Mouse (Mus musculus): ENCODE results near the gene Gm21987. TPM values are rescaled to one million over a fixed set of nuclear protein-coding genes. Genes with fewer than 3 reads are reported as not detected.

Gm21987 gene
- total and polyA plus RNA-seq, 2 experiments from 2014 or later: 6.2 TPM; not detected in 1

DNA sequence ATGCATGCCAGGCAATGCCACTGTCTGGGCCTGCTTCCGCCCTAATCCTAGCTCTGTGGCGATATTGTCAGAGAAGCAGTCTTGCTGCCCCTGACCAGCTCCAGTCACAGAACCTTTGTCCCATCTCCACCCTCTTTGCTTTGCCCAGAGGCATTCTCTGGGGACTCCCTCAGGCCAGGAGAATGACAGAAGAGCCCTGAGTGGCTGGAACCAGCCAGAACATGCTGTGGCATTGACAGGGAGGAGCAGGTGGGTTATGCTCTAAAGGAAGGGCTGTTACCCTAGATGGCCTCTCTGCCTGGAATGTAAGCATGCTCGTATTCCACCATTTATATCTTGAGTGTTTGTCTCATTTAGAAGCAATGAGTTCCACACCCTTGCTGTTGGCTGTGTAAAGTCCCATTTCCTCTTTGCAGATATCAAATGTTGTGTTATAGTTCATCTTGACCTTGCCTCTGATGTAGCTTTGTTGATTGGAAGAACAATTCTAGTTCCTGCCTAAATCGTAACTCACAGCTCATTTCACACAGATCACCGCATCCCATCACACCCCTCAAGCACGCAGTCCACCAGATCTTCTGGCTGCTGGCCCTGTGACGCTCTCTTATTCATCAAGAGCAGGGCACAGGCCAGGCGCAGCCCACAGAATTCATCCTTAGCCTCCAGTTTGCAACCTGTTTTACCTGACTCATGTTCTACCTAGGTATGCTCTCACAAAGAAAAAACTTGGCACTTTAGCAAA, 24.0 kb downstream of the Gm21987 start:
- H3K9ac ChIP-seq (replicated peaks; ENCODE audit: low read depth, low read length): no peak overlapping the region
- no peak for TF ChIP-seq EP300 (IDR thresholded peaks at IDR 0.05; ENCODE audit: low read depth)
- TF ChIP-seq CTCF (IDR thresholded peaks at IDR 0.05; ENCODE audit: low read depth): no peak
- DNase-seq (ENCODE audit: low spot score) (no peak), ATAC-seq (ENCODE audit: insufficient read depth, low read depth) (peak; percentile 45)
- H3K4me1 ChIP-seq (ENCODE audit: control insufficient read depth, insufficient read depth): peaks cover 34% of the 10 kb centered on the region
- peak overlapping the region; percentile 57 for H3K27ac ChIP-seq (ENCODE audit: low read depth)
- peak overlapping the region; percentile 54; the same call in 1 of the 2 replicates for H3K4me2 ChIP-seq (ENCODE audit: low read depth, low read length)
- no peaks in the 10 kb centered on the region for H3K9me3 ChIP-seq (replicated peaks; ENCODE audit: control insufficient read depth, low read length)
- 34% methylated on average over 8 of the region's 8 CpGs for WGBS
- no peaks in the 10 kb centered on the region for H3K27me3 ChIP-seq (ENCODE audit: control insufficient read depth, insufficient read depth, low read length)
- H3K4me3 ChIP-seq (ENCODE audit: low read depth, low read length): no peak overlapping the region
- peaks cover 63% of the 10 kb centered on the region for H3K36me3 ChIP-seq (replicated peaks; ENCODE audit: control insufficient read depth, insufficient read depth, low read length)

DNA sequence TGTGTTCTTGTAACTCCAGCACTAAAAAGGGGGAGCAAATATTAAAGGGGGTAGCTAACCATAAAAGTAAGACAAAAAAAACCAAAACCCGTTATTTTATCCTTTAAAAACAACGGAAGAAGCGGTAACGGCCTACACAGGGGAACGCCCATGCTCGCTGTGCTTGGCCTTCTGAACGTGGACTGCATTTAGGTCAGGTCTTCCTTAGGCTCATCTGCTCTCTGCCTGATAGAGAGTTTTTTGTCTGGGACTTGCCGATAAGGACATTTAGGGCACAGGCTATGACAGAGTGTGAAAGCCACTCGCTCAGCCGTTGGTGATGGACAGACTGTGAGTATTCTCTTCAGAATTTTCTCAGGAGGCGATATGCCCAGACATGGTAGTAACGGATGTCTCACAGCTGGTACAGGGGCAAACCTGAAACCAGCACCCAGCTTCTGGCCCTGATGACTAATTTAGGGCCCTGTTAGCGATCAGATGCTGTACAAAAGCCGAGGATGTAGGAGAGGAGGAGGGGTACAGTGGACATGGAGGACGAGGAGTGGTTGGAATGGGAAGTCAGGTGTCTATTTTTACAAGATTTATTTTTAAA, 25.0 kb downstream of the Gm21987 start:
- DNase-seq (ENCODE audit: low spot score): no peak
- no peak for ATAC-seq (ENCODE audit: insufficient read depth, low read depth)
- 59% methylated on average over 15 of the region's 15 CpGs for WGBS
- no peak overlapping the region for H3K4me3 ChIP-seq (ENCODE audit: low read depth, low read length)
- peaks cover 38% of the 10 kb centered on the region for H3K4me1 ChIP-seq (ENCODE audit: control insufficient read depth, insufficient read depth)
- peak overlapping the region; percentile 34 for H3K4me2 ChIP-seq (ENCODE audit: low read depth, low read length)
- peaks cover 71% of the 10 kb centered on the region for H3K36me3 ChIP-seq (replicated peaks; ENCODE audit: control insufficient read depth, insufficient read depth, low read length)
- TF ChIP-seq EP300 (IDR thresholded peaks at IDR 0.05; ENCODE audit: low read depth) (no peak), CTCF (IDR thresholded peaks at IDR 0.05; ENCODE audit: low read depth) (no peak)
- no peaks in the 10 kb centered on the region for H3K27me3 ChIP-seq (ENCODE audit: control insufficient read depth, insufficient read depth, low read length)
- H3K9ac ChIP-seq (replicated peaks; ENCODE audit: low read depth, low read length): 0 out of 2 replicates have a peak overlapping the region, but pooled peaks have one; percentile 33
- peak overlapping the region; percentile 34; the same call in 1 of the 2 replicates for H3K27ac ChIP-seq (ENCODE audit: low read depth)
- no peaks in the 10 kb centered on the region for H3K9me3 ChIP-seq (replicated peaks; ENCODE audit: control insufficient read depth, low read length)

DNA sequence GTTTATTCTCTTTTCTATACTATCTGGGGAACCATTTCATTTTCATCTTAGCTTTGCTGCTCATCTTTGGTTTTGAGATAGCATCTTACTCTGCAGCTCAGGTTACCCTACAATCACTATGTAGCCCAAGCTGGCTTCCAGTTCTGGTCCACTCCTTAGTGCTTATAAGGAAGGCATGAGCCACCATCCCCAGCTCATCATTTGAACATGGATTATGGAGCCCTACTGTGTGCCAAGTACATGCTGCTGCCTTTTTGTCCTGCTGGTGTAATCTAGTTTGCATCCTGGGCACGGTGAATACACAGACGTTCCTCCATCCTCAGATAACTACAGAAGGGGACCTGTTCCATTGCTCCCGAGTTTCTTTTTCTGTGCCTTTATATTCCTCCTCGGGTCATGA, 26.0 kb downstream of the Gm21987 start:
- Histone ChIP-seq H3K9ac (replicated peaks; ENCODE audit: low read depth, low read length) (no peak overlapping the region), H3K36me3 (replicated peaks; ENCODE audit: control insufficient read depth, insufficient read depth, low read length) (peaks cover 82% of the 10 kb centered on the region), H3K9me3 (replicated peaks; ENCODE audit: control insufficient read depth, low read length) (no peaks in the 10 kb centered on the region), H3K4me1 (ENCODE audit: control insufficient read depth, insufficient read depth) (peaks cover 38% of the 10 kb centered on the region), H3K4me2 (ENCODE audit: low read depth, low read length) (no peak overlapping the region; the same call in 1 of the 2 replicates), H3K27ac (ENCODE audit: low read depth) (0 out of 2 replicates have a peak overlapping the region, but pooled peaks have one; percentile 34), H3K27me3 (ENCODE audit: control insufficient read depth, insufficient read depth, low read length) (no peaks in the 10 kb centered on the region), H3K4me3 (ENCODE audit: low read depth, low read length) (no peak overlapping the region)
- TF ChIP-seq CTCF (IDR thresholded peaks at IDR 0.05; ENCODE audit: low read depth) (no peak), EP300 (IDR thresholded peaks at IDR 0.05; ENCODE audit: low read depth) (no peak)
- 53% methylated on average over 4 of the region's 4 CpGs for WGBS
- ATAC-seq (ENCODE audit: insufficient read depth, low read depth) (no peak), DNase-seq (ENCODE audit: low spot score) (peak; percentile 5)

DNA sequence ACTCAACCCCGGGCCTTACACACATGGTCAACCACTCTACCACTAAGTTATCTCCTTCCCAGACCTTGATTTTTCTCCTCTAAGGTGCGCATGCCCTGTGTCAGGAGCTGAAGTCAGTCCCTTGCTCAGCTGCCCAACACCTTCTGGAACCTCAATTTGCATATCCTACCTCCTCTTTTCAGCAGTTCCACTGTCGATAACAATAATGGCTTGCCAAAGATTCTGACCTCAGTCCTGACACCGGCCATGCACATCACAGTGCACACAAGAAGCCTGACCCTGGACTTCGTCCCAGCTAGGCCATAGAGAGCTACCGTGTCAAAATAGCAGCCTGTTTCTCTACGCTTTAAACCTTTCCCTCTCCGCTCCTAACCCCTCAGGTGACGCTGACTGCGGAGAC, 26.6 kb downstream of the Gm21987 start:
- TF ChIP-seq EP300 (IDR thresholded peaks at IDR 0.05; ENCODE audit: low read depth) (no peak), CTCF (IDR thresholded peaks at IDR 0.05; ENCODE audit: low read depth) (no peak)
- peaks cover 85% of the 10 kb centered on the region for H3K36me3 ChIP-seq (replicated peaks; ENCODE audit: control insufficient read depth, insufficient read depth, low read length)
- no peaks in the 10 kb centered on the region for H3K27me3 ChIP-seq (ENCODE audit: control insufficient read depth, insufficient read depth, low read length)
- H3K9ac ChIP-seq (replicated peaks; ENCODE audit: low read depth, low read length): no peak overlapping the region
- H3K4me3 ChIP-seq (ENCODE audit: low read depth, low read length): 0 out of 2 replicates have a peak overlapping the region, but pooled peaks have one; percentile 4
- H3K27ac ChIP-seq (ENCODE audit: low read depth): no peak overlapping the region
- H3K4me2 ChIP-seq (ENCODE audit: low read depth, low read length): no peak overlapping the region; the same call in 1 of the 2 replicates
- peaks cover 38% of the 10 kb centered on the region for H3K4me1 ChIP-seq (ENCODE audit: control insufficient read depth, insufficient read depth)
- DNase-seq (ENCODE audit: low spot score) (peak; percentile 29), ATAC-seq (ENCODE audit: insufficient read depth, low read depth) (0 out of 2 replicates have a peak, but pooled peaks have one; percentile 3)
- WGBS: 45% methylated on average over 10 of the region's 10 CpGs
- no peaks in the 10 kb centered on the region for H3K9me3 ChIP-seq (replicated peaks; ENCODE audit: control insufficient read depth, low read length)

DNA sequence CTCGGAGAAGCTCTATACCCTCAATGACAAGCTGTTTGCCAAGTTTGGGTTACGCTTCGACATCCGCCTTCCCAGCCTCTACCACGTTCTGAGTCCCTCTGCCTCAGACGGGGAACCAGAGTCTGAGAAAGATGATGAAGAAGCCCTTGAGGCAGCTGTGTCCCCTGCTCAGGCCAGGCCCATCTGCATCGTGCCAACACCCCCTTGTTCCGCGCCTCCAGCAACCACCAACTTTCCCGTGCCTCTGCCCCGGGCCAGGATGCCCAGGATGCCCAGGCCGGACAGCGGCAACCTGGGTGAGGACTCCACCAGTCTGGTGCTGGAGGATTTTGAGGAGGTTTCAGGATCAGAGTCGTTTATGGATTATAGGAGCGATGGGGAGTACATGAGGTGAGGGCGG, 27.1 kb downstream of the Gm21987 start:
- WGBS: 70% methylated on average over 16 of the region's 16 CpGs
- peak; percentile 5 for DNase-seq (ENCODE audit: low spot score)
- H3K36me3 ChIP-seq (replicated peaks; ENCODE audit: control insufficient read depth, insufficient read depth, low read length): peaks cover 90% of the 10 kb centered on the region
- peak overlapping the region; percentile 43; the same call in 1 of the 2 replicates for H3K27ac ChIP-seq (ENCODE audit: low read depth)
- no peaks in the 10 kb centered on the region for H3K9me3 ChIP-seq (replicated peaks; ENCODE audit: control insufficient read depth, low read length)
- peak overlapping the region; percentile 4; the same call in 1 of the 2 replicates for H3K4me3 ChIP-seq (ENCODE audit: low read depth, low read length)
- no peaks in the 10 kb centered on the region for H3K27me3 ChIP-seq (ENCODE audit: control insufficient read depth, insufficient read depth, low read length)
- no peak overlapping the region for H3K9ac ChIP-seq (replicated peaks; ENCODE audit: low read depth, low read length)
- H3K4me2 ChIP-seq (ENCODE audit: low read depth, low read length): peak overlapping the region; percentile 29
- ATAC-seq (ENCODE audit: insufficient read depth, low read depth): no peak
- H3K4me1 ChIP-seq (ENCODE audit: control insufficient read depth, insufficient read depth): peaks cover 37% of the 10 kb centered on the region
- TF ChIP-seq CTCF (IDR thresholded peaks at IDR 0.05; ENCODE audit: low read depth) (no peak), EP300 (IDR thresholded peaks at IDR 0.05; ENCODE audit: low read depth) (no peak)
